11 mouse cellular contexts compared by ENCODE assay signal in genomic region chr5:141910886-141911285, GRCm38 (mm10).
DNase-seq lines count a peak whose midpoint lies in the region; ATAC-seq and TF ChIP-seq lines count a peak whose summit lies in the region.
"Had no signal": no experiment of that assay in that cellular context is flagged by ENCODE, and none has a peak within 500 bp of the region (broad histone marks: within the 10 kb centered on the region; RNA-seq: fewer than 3 reads in every experiment).

No protein-coding gene starts in this region.

- H3K27ac ChIP-seq in heart, embryonic 12.5 days (ENCODE audit: poor library complexity, severe bottlenecking) = peak overlapping the region; percentile 15; the same call in 1 of the 2 replicates
- H3K27ac ChIP-seq in heart, embryonic 10.5 days = no peak overlapping the region
- H3K27ac ChIP-seq in lung, embryonic 14.5 days (ENCODE audit: low read depth) = no peak overlapping the region
- H3K27ac ChIP-seq: liver, embryonic 15.5 days had no signal

- no peaks in the 10 kb centered on the region for H3K9me3 ChIP-seq in heart, embryonic 12.5 days (replicated peaks)
- H3K9me3 ChIP-seq in heart, embryonic 10.5 days = no peaks in the 10 kb centered on the region
- no peaks in the 10 kb centered on the region for H3K9me3 ChIP-seq in lung, embryonic 14.5 days (ENCODE audit: low read depth, low read length)
- H3K9me3 ChIP-seq: liver, embryonic 15.5 days had no signal

- peaks cover 20% of the 10 kb centered on the region for H3K4me1 ChIP-seq in heart, embryonic 12.5 days (replicated peaks)
- peaks cover 10% of the 10 kb centered on the region; the same call in 1 of the 2 replicates for H3K4me1 ChIP-seq in heart, embryonic 10.5 days
- no peaks in the 10 kb centered on the region for H3K4me1 ChIP-seq in lung, embryonic 14.5 days (ENCODE audit: insufficient read depth)
- H3K4me1 ChIP-seq in lung, adult 2 months (ENCODE audit: control insufficient read depth, insufficient read depth, low read length) = no peaks in the 10 kb centered on the region
- H3K4me1 ChIP-seq: liver, embryonic 15.5 days had no signal

- no peak for TF ChIP-seq POLR2A in lung, adult 2 months (IDR thresholded peaks at IDR 0.05; ENCODE audit: borderline replicate concordance, extremely low read depth, low read depth, low read length)

- 50% methylated on average over 8 of the region's 8 CpGs for WGBS in heart, embryonic 12.5 days
- WGBS in heart, embryonic 10.5 days = 51% methylated on average over 8 of the region's 8 CpGs
- 50% methylated on average over 8 of the region's 8 CpGs for WGBS in lung, embryonic 14.5 days
- 46% methylated on average over 8 of the region's 8 CpGs for WGBS in lung, adult 2 months

- ATAC-seq in heart, embryonic 12.5 days (ENCODE audit: insufficient number of reproducible peaks, low FRiP score) = no peak
- ATAC-seq in lung, embryonic 14.5 days (ENCODE audit: insufficient read depth) = no peak
- no peak for ATAC-seq in cerebellum, adult (ENCODE audit: insufficient number of reproducible peaks, low FRiP score, low TSS enrichment)

- peak; percentile 28; the same call in 1 of the 2 replicates for TF ChIP-seq CTCF in lung, embryonic 14.5 days (IDR thresholded peaks at IDR 0.05; ENCODE audit: low read depth)
- TF ChIP-seq CTCF in lung, adult 2 months (IDR thresholded peaks at IDR 0.05; ENCODE audit: insufficient read depth, low read length) = no peak

- H3K4me2 ChIP-seq in heart, embryonic 12.5 days = no peak overlapping the region
- H3K4me2 ChIP-seq in lung, embryonic 14.5 days = no peak overlapping the region
- H3K4me2 ChIP-seq: liver, embryonic 15.5 days had no signal

- no peak overlapping the region for H3K9ac ChIP-seq in heart, embryonic 12.5 days
- H3K9ac ChIP-seq in lung, embryonic 14.5 days = no peak overlapping the region
- H3K9ac ChIP-seq: liver, embryonic 15.5 days had no signal

- H3K27me3 ChIP-seq in heart, embryonic 12.5 days (replicated peaks) = 0 out of 2 replicates have a peak, but pooled peaks cover 2% of the 10 kb centered on the region
- no peaks in the 10 kb centered on the region for H3K27me3 ChIP-seq in heart, embryonic 10.5 days (ENCODE audit: insufficient read depth, poor library complexity, severe bottlenecking)
- H3K27me3 ChIP-seq in lung, embryonic 14.5 days (ENCODE audit: insufficient read depth, low read length) = no peaks in the 10 kb centered on the region
- H3K27me3 ChIP-seq: liver, embryonic 15.5 days had no signal

- DNase-seq in heart, embryonic 10.5 days (ENCODE audit: low spot score) = no peak
- peak; percentile 29 for DNase-seq in lung, embryonic 14.5 days
- DNase-seq in lung, adult 2 months = no peak
- peak; percentile 58 for DNase-seq in adrenal gland, postnatal 14 days
- peak; percentile 37 for DNase-seq in kidney, postnatal 10 days
- DNase-seq in frontal cortex, postnatal 10 days (ENCODE audit: low spot score in 2 of 2) = no peak
- DNase-seq: heart, postnatal 10 days; right cerebral cortex, postnatal 4 days had no signal

- no peak overlapping the region for H3K4me3 ChIP-seq in heart, embryonic 12.5 days
- no peak overlapping the region for H3K4me3 ChIP-seq in heart, embryonic 10.5 days
- H3K4me3 ChIP-seq in lung, embryonic 14.5 days (ENCODE audit: low read depth, low read length) = no peak overlapping the region
- no peak overlapping the region for H3K4me3 ChIP-seq in lung, adult 2 months (replicated peaks; ENCODE audit: extremely low read depth, low read depth, low read length)
- H3K4me3 ChIP-seq: liver, embryonic 15.5 days had no signal

- H3K36me3 ChIP-seq in heart, embryonic 12.5 days = no peaks in the 10 kb centered on the region
- H3K36me3 ChIP-seq in heart, embryonic 10.5 days = no peaks in the 10 kb centered on the region
- H3K36me3 ChIP-seq in lung, embryonic 14.5 days (ENCODE audit: insufficient read depth) = no peaks in the 10 kb centered on the region
- H3K36me3 ChIP-seq: liver, embryonic 15.5 days had no signal

Comparison
In these comparisons a context has a peak if more than half of its experiments do, and no peak if none do; other contexts are left out.
1. DNase-seq: peak in lung, embryonic 14.5 days (single experiment), adrenal gland, postnatal 14 days (single experiment) and kidney, postnatal 10 days (single experiment); none in heart, embryonic 10.5 days (single experiment), lung, adult 2 months (single experiment) and frontal cortex, postnatal 10 days (0 of 2).